Mouse (Mus musculus): ENCODE results near the gene Celf2. TPM values are rescaled to one million over a fixed set of nuclear protein-coding genes. Genes with fewer than 3 reads are reported as not detected.

The Celf2 gene
- total RNA-seq, 2 experiments from 2014 or later: 120 to 122 TPM

DNA sequence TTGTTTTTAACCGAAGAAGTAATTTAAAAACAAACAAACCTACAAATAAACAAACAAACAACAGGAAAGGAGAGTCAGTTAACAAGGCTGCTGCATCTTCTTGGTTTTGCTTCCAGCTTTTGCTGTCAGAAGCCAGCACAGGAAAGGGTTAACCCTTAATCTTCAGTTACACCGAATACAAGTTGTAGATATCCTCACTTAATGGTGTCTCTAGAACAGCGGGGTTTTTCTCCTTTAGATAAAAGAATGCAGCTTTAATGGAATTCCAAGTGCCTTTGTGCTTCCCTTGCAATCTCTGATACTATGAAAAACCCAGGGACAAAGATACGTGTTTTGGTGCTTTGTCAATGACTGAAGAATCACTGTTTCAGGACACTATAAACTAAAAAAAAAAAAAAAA, 420.8 kb downstream of the Celf2 start:
- DNase-seq (ENCODE audit: low spot score in 2 of 2): no peak

DNA sequence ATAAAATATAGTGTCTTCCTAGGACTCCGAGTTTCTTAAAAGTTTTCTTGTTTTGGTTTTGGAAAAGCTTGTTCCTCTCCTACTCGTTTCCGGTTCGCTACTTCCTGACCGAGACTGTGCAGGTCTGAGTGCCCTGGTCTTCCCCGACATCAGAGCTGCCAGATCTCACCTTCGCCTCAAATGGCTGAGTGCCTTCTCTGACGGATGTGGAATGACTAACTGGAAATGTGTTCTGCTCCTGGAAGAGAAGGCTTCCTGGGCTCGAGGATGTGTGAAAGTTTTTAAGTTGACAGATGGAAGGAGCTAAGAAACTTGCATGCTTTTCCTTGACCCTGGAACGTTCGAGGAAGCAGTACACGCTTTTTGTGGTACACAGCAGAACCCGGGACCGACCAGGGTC, 421.9 kb downstream of the Celf2 start:
- no peak for DNase-seq (ENCODE audit: low spot score in 2 of 2)

DNA sequence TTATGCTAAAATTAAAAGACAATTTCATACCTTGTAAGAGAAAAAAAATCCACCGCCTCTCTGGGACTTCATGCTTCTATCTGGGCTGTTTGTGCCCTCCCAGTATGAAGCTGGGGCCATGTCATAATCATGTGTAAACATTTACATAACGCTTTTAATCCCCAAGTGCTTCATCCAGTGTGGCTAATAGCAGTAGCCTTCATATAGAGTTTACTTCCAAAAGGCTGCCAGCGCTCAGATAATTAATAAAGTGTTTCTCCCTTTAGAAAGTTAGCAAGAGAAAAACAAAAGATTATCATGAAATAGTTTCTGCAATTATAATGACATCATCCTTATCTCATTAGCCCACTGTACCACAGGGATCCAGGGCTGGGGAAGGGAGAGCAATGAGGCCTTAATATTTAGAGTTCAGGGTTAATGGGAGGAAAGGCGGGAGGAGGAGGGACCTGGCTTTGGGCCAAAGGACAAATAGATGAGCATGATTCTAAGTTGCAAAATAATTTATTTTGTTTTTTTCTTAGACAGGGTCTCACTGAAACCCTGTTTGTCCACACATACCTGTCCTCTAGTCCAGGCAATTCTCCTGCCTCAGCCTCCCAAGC, 425.8 kb downstream of the Celf2 start:
- DNase-seq (ENCODE audit: low spot score in 2 of 2): peak in 1 of 2 experiments; percentile 21

DNA sequence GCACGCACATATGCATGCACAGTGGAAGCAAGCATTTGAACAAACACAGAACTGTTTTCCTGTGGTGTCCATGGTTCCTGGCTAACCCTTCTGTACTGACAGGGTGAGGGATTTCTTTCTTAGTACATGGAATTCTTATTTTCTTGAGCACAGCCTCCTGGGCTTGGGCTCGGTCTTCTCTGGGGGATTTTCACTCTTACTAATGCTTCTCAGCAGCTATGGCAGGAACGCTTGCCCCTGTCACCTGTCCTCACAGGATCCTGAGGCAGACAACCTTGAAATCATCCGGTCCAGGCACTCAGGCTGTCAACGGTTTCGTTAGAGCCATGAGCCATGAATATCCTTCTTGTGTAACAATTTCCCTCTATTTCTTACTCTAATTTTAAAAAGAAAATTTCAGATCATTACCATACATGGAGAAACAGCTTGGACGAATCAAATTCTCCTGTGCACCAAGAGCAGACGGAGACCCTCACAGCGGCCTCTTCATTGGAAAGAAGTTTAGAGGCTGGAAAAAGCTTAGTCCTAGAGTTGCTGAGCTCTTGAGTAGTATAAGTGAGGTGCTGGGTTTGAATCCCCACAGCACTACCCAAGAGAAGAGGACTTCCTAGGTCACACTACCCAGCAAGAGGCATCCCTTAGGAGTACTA, 426.9 kb downstream of the Celf2 start:
- DNase-seq (ENCODE audit: low spot score in 2 of 2): no peak

DNA sequence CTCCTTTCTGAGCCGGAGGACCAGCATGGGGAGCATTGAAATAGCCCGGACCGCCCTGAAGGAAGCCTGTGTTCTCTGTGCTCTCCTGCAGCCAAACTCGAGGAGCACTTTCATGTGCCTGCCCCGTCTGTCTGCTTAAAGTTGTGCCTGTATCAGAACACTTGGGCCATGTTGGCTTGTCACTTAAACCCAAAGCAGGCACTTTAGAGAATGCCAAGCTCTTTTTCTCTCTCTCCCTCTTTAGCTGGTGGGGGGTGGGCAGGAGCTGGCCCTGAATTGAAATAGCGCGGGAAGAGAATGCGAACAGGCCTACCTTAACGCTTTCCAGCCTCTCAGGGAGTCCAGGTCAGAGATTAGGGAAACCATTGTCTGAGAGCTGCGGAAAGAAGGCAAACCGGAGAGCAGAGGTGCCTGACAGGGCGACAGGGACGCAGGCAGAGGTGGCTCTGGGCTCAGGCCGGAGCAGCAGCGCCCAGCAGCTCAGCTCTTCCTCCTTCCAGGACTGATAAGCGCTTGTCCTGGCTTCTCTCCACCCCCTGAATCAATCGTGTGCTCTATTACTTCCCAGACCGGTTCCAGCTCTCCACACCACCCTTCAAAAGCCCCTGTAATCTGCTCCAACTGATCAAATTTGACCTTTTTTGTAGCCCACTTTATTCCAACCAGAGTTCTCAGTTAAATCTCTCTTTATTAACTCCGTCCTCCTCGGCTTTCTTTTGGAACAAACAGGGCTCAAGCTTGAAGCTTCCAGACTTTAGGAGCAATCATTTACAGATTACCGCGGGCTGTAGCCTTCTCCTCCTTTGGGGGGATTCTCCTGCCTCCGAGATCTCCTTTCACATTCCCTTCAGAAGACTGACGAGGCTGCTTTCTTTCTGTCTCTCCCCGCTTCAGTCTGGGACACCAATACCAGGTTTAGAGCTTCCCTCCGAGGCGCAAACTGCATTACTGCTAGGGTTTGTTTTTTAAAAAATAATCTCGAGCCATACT, 428.3 kb downstream of the Celf2 start:
- peak; percentile 24 to 48 for DNase-seq (ENCODE audit: low spot score in 2 of 2)

DNA sequence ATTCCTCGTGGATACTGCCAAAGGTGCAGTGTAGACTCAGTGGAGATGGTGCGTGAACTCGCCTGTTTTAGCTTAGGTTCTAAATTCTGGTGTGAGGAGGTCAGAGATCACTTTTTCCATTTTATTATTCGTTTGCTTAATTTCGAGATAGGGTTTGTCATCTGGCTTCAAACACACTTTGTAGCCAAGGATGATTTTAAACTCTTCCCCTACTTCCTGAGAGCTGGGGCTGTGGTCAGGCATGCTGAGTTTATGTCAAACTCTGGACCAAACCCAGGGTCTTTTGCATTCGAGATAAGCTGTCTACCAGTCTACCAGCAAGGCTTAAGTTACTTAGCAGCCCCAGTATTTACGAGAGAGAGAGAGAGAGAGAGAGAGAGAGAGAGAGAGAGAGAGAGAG, 429.3 kb downstream of the Celf2 start:
- DNase-seq (ENCODE audit: low spot score in 2 of 2): no peak

DNA sequence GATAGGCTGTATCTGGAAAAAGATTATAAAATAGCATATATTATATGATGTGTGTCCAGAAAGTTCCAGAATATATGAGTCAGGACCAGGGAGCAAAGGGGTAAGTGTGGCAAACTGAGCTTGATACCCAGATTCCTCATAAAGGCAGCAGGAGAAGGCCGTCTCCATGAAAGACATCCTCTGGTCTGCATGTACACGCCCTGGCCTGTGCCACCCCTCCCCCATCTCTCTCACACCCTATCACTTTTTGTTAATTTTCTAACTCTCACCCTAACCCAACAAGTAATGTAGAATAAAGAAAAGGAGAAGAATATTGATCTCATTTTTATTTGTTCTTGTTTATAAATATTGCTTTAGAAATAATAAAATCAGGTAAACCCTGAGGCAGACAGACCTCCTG, 430.0 kb downstream of the Celf2 start:
- no peak for DNase-seq (ENCODE audit: low spot score in 2 of 2)

DNA sequence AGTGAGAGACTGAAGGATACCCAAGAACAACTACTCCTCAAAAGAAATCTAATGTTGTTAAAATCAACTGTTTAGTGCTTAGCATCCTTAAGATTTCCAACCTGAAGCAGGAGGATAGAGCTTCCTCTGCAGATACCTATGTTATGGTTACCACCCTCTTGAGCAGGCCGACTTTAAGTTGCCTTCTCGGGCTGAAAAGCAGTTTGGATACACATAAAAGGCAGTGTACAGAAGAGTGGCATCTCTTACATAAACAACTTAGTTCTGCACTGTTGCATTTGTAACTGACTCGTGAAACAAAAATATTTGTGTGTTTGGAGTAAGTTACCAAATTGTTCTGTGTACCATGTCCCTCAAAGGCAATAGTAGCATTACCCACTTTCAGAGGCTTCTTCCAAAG, 435.6 kb downstream of the Celf2 start:
- no peak for DNase-seq (ENCODE audit: low spot score in 2 of 2)

DNA sequence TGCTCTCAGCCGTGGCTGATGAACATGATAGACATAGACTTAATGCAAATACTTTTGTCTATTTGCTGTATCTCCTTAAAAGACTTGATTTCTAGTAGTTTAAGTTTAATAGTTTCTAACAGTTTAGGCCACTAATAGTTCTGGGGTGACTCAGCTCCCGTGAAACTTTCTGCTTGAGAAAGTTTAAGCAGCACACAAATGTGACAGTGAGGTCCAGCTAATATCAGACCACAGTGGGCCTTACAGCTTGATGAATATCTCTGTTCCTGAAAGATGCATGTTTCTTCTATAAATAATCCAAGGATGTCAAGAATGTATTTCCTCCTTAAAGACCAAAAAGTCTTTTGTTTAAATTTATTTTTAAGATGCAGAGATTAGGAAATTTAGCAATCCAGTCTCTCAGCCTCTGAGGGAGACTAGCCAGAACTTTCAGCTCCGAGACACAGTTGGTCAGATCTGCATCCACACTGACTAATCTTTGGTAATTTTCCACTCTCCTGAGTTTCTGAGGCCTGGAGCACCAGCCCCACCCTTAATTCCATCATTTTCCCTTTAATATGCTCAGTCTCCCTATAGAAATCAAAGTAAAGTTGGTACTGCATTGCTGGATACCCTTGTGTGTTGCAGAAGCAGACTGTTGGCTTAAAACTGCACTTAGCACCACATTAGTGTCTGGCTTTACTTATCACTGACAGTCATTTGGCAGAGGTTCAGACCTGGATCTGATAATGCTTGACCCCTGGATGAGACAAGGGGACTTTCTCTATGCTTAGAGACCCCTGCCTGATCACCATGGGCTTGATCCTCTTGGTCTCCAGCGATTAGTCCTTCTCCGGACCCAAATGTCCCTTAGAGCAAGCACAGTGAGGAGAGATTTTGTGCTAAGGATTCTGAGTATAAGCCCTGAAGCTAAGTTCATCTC, 436.8 kb downstream of the Celf2 start:
- no peak for DNase-seq (ENCODE audit: low spot score in 2 of 2)

DNA sequence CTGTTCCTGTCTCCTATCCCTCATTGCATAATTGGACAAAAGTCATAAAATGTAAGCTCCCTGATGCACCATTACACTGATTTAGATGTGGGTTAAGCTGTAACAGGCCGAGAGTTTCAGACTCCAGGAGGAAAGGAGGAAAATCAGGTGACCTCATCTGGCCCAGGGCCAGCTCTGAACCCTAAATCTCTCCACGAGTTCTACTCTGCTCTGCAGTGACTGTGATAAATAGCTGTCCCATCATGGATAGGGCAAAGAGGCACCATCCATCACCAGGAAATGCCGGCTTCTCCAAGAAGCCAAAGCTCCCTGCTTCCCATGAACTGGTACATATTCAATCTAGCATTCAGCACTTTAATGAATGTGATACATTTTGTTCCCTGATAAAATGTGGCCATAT, 439.9 kb downstream of the Celf2 start:
- DNase-seq (ENCODE audit: low spot score in 2 of 2): no peak

DNA sequence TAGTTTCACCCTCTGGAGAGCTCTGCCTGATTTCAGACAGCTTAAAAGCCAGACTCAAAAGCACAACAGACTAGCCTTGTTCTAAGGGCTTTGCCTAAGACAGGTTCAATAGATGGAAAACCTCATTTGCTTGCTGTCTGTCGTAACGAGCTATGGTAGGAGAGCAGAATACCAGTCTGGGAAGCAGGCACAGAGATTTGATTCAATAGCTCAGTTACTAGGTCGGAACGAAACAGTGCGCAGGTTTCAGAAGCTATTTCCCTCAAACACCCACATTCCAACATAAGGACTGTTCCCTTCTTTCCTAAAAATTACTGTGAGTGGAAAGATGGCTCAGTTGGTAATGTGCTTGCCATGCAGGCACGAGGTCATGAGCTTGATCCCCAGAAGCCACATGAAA, 441.1 kb downstream of the Celf2 start:
- no peak for DNase-seq (ENCODE audit: low spot score in 2 of 2)

DNA sequence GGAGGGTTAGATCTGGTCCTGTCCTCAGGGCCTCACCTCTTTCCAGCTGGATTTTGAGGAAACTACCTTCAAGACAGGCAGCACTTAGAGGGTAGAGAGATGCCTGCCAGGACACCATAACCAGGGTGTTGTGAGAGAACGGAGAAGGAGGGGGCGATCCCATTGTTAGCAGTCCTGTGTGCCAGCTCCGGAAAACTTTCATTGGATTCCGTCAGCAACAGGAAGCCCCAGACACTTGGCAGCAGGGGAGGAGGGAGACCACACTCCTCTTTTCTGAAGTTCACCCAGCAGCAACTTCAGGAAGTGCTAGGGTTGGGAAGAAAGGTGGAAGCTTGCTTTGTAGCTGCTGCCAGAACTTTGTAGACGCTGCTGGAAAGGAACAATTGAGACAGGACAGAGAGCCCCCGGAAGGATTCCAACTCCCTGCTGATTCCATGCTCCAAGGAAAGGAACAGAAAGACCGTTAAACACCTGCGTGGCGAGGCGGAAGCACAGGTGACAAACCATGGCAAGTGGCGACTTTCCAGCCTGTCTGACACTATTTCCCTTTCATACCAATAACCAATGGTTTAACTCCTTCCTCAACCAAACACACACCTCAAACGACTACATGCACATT, 445.7 kb downstream of the Celf2 start:
- no peak for DNase-seq (ENCODE audit: low spot score in 2 of 2)

DNA sequence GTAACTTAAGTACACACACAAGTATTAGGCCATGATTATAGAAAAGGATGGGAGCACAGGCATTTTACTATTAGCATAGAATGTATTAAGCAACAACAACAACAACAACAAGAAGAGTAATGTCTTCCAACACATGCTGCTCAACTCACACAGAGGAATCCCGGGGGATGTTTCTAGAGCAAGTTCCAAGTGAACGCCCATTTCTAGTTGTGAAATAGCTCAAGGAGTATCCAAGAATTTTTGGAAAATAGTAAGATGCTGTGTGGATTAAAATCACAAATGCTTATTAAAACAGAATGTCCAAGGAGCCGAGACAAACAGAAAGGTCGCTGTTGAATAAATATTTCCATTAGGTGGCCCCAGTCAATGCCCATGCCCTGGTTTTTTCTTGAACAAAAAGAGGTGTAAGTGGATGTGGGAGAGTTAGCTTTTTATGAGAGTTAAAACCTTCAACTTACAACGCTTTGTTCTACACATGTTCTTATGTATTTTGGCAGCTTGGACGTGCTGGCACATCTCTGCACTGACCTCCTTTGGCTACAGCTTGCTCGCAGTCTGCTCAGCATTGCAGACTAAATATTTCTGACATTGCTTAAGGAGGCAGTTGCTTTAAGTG, 448.8 kb downstream of the Celf2 start:
- peak in 1 of 2 experiments; percentile 25 for DNase-seq (ENCODE audit: low spot score in 2 of 2)

DNA sequence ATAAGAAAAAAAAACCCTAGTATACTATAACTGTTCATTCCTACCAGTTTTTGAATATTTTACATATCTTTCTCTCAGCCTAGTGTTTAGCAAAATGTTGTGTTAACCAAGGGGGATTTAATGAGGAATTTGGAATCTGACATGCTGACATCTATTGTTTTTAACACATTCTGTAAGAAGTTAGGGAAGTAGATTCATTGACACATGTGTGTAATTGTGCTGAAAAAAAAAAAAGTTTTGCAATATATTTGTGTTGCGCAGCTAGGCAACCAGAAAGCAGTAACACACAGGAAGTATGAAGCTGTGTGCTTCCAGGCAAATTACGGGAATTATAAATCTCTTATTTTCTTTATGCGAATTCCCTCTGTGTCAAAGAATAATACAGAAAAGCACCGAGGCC, 453.0 kb downstream of the Celf2 start:
- no peak for DNase-seq (ENCODE audit: low spot score in 2 of 2)

DNA sequence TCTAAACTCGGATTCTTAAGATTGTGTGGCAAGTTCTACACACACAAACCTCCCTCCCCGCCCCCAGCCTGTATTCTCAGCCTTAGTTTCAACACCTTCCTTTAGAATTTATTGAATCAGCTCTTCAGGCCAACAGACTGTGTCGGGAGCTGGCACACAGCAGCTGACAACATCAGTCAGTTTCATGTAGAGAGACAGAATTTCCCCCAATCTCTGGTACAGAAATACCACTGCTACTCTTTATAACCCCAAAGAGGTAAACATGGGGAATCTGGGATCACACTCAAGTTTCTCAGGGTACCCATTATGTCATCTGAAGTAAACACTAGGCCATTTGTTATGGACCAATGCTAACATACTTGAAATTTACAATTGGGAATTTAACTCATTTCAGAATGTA, 453.4 kb downstream of the Celf2 start:
- peak in 1 of 2 experiments; percentile 51 for DNase-seq (ENCODE audit: low spot score in 2 of 2)

DNA sequence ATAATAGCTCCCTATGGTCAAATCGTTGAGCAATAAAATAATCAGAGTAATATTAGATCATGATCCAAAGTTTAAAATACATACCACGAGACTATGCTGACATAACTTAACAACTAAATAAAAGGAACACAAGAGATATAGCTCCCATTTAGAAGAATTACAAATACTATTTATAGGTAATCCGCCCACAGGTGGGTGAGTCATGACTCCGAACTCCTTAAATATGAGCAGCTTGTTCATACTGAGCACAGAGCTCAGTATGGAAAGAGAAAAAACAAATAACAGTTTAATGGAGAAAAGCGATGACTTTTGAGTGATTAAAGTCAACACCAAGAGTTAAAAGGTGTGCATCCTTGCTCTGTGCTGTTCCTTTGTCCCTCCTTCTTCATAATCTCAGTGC, 458.3 kb downstream of the Celf2 start:
- DNase-seq (ENCODE audit: low spot score in 2 of 2): no peak

DNA sequence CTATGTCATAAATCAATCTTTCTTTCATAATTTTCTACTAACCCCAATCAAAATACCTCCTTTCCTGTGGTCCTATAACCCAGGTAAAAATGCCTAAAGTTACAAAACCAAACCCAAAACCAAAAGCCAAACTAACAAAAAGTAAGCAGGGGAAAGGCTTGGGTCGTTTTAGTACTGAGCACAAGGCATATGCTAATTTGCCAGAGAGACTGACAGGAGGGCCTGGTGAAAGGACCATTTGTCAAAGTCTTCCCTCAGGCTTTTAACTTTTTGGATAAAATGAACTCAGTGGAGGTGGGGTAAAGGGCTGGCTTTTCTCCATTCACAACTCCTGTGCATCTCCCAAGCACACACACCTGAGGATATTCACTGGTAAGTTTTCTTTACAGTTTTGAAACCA, 463.2 kb downstream of the Celf2 start:
- no peak for DNase-seq (ENCODE audit: low spot score in 2 of 2)

DNA sequence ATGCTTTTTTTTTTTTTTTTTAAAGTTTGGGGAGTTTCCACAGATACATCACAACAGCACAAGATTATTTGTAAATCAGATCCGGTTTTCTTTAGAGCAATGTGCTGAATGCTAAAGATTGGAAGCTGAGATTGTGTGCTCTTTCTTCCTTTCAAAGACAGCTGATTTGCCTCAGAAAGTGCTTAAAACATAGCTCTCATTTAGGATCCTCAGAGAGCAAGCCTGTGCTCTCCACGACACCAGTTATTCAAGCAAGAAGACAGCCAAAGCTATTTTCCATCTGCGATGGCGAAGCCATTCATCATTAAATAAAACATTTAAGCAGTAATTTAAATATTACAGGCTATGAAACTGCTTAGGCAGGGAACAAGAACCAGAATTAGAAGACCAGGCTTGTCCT, 463.8 kb downstream of the Celf2 start:
- DNase-seq (ENCODE audit: low spot score in 2 of 2): no peak

DNA sequence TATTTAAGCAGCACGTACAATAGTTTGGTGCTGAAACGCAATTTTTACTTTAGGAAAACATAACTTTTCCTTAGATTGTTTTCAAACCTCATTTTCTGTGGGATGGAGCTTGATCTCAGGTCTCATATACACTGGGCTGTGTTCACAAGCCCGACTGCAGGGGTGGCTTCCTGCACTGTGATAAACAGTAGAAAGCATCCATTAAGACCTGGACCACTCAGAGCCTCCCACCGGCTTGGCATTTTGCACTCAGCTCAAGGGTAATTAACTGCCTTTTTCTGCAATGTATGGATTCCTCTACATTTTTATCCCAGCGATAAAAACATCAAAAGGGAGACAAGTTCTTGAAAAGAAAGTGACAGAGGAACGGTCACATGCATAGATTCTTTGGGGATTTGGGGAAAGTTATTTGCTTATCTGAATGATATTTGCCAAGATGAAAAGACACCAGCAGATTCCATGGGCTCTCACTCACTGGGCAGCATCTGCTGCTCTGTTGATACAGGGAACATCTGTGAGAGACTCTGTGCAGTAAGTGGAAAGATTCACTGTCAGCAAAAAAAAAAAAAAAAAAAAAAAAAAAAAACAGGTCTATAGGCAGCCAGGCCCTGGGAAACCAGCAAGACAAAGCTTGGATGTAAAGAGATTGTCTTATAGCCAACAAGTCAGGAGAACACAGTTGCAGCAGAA, 465.4 kb downstream of the Celf2 start:
- DNase-seq (ENCODE audit: low spot score in 2 of 2): no peak

DNA sequence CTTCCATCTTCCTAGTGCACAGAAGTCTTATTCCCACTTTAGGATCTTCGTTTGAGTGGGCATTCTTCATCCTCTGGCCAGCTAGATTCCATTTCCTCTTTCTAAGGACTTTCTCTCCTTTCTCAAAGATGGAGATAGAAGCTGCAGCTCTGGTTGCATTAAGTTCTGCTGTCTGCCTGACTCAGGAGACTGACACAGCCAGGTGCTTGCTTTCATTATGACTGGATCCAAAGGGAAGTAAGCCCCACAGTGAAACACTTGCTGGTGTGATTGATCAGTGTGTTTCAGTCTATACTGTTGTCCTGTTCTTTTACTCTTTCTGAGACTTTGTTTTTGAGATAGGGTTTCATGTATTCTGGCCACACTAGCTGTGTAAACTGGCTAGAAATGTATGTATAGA, 468.4 kb downstream of the Celf2 start:
- no peak for DNase-seq (ENCODE audit: low spot score in 2 of 2)
